Mouse (Mus musculus) embryonic stem cell, embryonic (primary cell): Measurements from ENCODE around the gene Pxylp1.

Experiments used
- CTCF ChIA-PET, 4 experiments: fragments of 300-600 bp in 2 of 4; fragments of 350-600 bp in 2 of 4; sonication (Branson Sonifier 250); formaldehyde crosslinking; loops; one replicate each; lab custom pipeline; 2022; ENCODE audit warnings: inconsistent platforms in 2 of 4; lab: Charles Lee
- POLR2A ChIA-PET, 4 experiments: fragments of 300-600 bp in 2 of 4; fragments of 350-600 bp in 2 of 4; sonication (Branson Sonifier 250); formaldehyde crosslinking; loops; one replicate each; lab custom pipeline; 2022; ENCODE audit warnings: antibody characterized with exemption in 4 of 4, inconsistent platforms in 1 of 4; lab: Charles Lee

Gene Pxylp1

GRCm38 (mm10) chr9:96785187-96785586 lies 107.3 kb downstream of the Pxylp1 start:
- ChIA-PET CTCF (no interaction called here), POLR2A (no interaction called here)

DNA sequence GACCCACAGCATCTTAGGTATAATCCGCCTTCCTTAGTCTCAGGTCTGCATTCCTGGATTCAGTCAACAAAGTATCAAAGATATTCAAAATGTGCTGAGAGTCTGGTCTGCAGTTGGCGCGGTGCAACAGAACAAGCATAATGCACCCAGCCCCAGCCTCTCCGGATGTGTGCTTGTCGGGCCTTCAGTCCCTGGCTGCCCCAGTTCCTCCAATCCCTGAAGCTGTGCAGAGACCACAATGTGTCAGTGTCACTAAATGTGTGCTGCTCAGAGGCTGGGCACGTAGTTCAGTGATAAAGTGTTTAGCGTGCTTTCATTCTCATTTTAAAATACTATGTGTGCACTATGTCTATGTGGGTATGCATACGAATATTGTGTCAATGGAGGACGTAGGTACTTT lies 108.8 kb downstream of the Pxylp1 start:
- ChIA-PET POLR2A (interaction anchor here in 2 of 4 experiments (0.9 to 1.1 kb wide), 2 partner anchors 23 to 114 kb away, joined by 3 to 4 read pairs; no protein-coding TSS in a partner anchor), CTCF (interaction anchor here in 3 of 4 experiments (0.5 to 1.4 kb wide), 3 partner anchors 35 to 1006 kb away, joined by 3 to 8 read pairs (median 4); no protein-coding TSS in a partner anchor)

DNA sequence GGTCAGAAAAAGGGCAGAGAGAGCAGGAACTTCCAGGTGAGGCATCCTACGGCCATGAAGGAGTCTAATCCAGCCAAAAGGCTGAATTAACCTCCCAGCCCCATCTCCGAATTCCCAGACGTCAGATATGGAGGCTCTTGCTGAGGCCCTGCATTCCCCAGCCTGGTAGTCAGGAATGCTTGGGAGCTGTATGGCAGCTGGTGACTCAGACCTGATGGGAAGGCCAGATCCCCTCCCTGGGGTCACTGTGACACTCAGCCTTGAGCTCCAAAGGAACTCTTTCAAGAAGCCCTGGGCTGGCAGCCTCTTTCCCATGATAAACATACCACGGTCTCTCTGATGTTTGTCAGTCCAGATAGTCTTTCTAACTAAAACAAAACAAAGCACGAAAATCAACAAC lies 109.2 kb downstream of the Pxylp1 start:
- ChIA-PET POLR2A (interaction anchor here in 3 of 4 experiments (0.6 to 1.1 kb wide), 3 partner anchors 23 to 114 kb away, joined by 3 to 5 read pairs (median 4); no protein-coding TSS in a partner anchor), CTCF (interaction anchor here (0.5 to 1.4 kb wide), 4 partner anchors 35 to 1006 kb away, joined by 3 to 8 read pairs (median 4); no protein-coding TSS in a partner anchor)

DNA sequence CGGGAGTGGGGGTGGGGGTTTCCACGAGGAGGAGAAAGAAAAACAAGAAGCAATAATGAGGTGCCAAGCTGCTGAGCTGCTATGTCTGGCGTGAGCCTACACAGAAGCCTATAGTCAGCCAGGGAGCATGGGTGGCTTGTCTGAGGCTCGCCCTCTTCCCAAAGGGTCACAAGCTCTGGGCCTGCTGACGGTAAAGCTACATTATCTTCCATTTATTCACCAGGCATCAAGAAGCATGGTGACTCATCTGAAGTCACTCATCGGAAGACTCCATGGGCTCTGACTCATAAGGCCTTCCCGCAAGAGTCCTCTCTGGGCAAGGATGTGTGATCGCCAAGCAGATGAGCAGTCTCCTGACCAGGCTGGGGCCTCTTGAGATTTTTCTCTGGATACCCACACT lies 110.4 kb downstream of the Pxylp1 start:
- POLR2A ChIA-PET, result no interaction called here
- CTCF ChIA-PET, result interaction anchor here in 2 of 4 experiments (0.7 to 1.3 kb wide), 2 partner anchors 112 to 223 kb away, joined by 3 to 4 read pairs; no protein-coding TSS in a partner anchor
